Mouse (Mus musculus): ENCODE measurements around the gene Tmem45a. TPM values are rescaled to one million over a fixed set of nuclear protein-coding genes. Genes with fewer than 3 reads are reported as not detected.
"Not testable (repeated sequence)": the region's sequence is repeated elsewhere in the genome, so short reads cannot be mapped to it uniquely, and the experiment has no call there.

The Tmem45a gene
- total RNA-seq (2021), result 10 to 100 TPM in 1 of 2 experiments, 1 to 10 TPM in 1; 7.3 to 10.2 TPM
- long read RNA-seq, experiment 1, partial matches to known transcripts, result 0 of 3 reads
- long read RNA-seq, experiment 1, other reads (novel, unspliced or antisense), result 2 of 3 reads
- long read RNA-seq, experiment 2, transcript Tmem45a-201 (6 exons, 2,701 nt), result major isoform, 7 of 10 reads
- long read RNA-seq, experiment 2, partial matches to known transcripts, result 1 of 10 reads
- long read RNA-seq, experiment 2, other reads (novel, unspliced or antisense), result 2 of 10 reads

GRCm38 (mm10) chr16:56885824-56886615, at the start of gene Tmem45a:
TSS of gene Tmem45a (minus strand) at chr16:56886166.
- DNase-seq (ENCODE audit: low spot score in 2 of 2), result peak; percentile 58 to 76

GRCm38 (mm10) chr16:56928023-56928422, 42.1 kb upstream of the Tmem45a start, which contains the start of gene Lnp1:
TSS of gene Lnp1 (minus strand) at chr16:56928061.
- DNase-seq (ENCODE audit: low spot score in 2 of 2), result no peak

GRCm38 (mm10) chr16:56920102-56920657, 34.2 kb upstream of the Tmem45a start:
- no peak for DNase-seq (ENCODE audit: low spot score in 2 of 2)

GRCm38 (mm10) chr16:56917230-56917629, 31.3 kb upstream of the Tmem45a start:
- DNase-seq (ENCODE audit: low spot score in 2 of 2), result no peak

- DNase-seq (ENCODE audit: low spot score in 2 of 2), result no peak
Measured at GRCm38 (mm10) chr16:56908986-56909385, 23.0 kb upstream of the Tmem45a start.

- DNase-seq (ENCODE audit: low spot score in 2 of 2), result not testable (repeated sequence)
Measured at GRCm38 (mm10) chr16:56902206-56902605, 16.2 kb upstream of the Tmem45a start.

GRCm38 (mm10) chr16:56891583-56891982, 5.6 kb upstream of the Tmem45a start:
- DNase-seq (ENCODE audit: low spot score in 2 of 2), result no peak

- DNase-seq (ENCODE audit: low spot score in 2 of 2), result no peak
Measured at GRCm38 (mm10) chr16:56886616-56887116, 700 bp upstream of the Tmem45a start.

- DNase-seq (ENCODE audit: low spot score in 2 of 2), result no peak
Measured at GRCm38 (mm10) chr16:56884811-56885210, 1.2 kb downstream of the Tmem45a start.

GRCm38 (mm10) chr16:56873410-56873809, 12.6 kb downstream of the Tmem45a start:
- no peak for DNase-seq (ENCODE audit: low spot score in 2 of 2)

GRCm38 (mm10) chr16:56870458-56870857, 15.5 kb downstream of the Tmem45a start:
- no peak for DNase-seq (ENCODE audit: low spot score in 2 of 2)

- no peak for DNase-seq (ENCODE audit: low spot score in 2 of 2)
Measured at GRCm38 (mm10) chr16:56868361-56868760, 17.6 kb downstream of the Tmem45a start.

- no peak for DNase-seq (ENCODE audit: low spot score in 2 of 2)
Measured at GRCm38 (mm10) chr16:56867591-56867990, 18.4 kb downstream of the Tmem45a start.

- no peak for DNase-seq (ENCODE audit: low spot score in 2 of 2)
Measured at GRCm38 (mm10) chr16:56852841-56853587, 33.0 kb downstream of the Tmem45a start.

GRCm38 (mm10) chr16:56842988-56843387, 43.0 kb downstream of the Tmem45a start:
- DNase-seq (ENCODE audit: low spot score in 2 of 2), result no peak

- no peak for DNase-seq (ENCODE audit: low spot score in 2 of 2)
Measured at GRCm38 (mm10) chr16:56833312-56833711, 52.7 kb downstream of the Tmem45a start.

GRCm38 (mm10) chr16:56831986-56832385, 54.0 kb downstream of the Tmem45a start:
- DNase-seq (ENCODE audit: low spot score in 2 of 2), result no peak

- DNase-seq (ENCODE audit: low spot score in 2 of 2), result no peak
Measured at GRCm38 (mm10) chr16:56801370-56802109, 84.4 kb downstream of the Tmem45a start.

- DNase-seq (ENCODE audit: low spot score in 2 of 2), result no peak
Measured at GRCm38 (mm10) chr16:56800946-56801345, 85.0 kb downstream of the Tmem45a start.

GRCm38 (mm10) chr16:56800469-56800868, 85.5 kb downstream of the Tmem45a start:
- no peak for DNase-seq (ENCODE audit: low spot score in 2 of 2)
